Mouse (Mus musculus) mature B cell (primary cell): ENCODE data around the gene Cadm1.

ENCODE experiments used
- in situ Hi-C: fragments of 300-500 bp; cut with MboI; formaldehyde crosslinking; loops from 2 replicates; pipeline ENCODE4 v1.14.3; 2019

The Cadm1 gene

GRCm38 (mm10) chr9:47869661-47870060, 339.7 kb downstream of the Cadm1 start:
- in situ Hi-C loops = no loop called here

- in situ Hi-C loops = no loop called here
These were observed 346.7 kb downstream of the Cadm1 start for GRCm38 (mm10) chr9:47876557-47877206.

DNA sequence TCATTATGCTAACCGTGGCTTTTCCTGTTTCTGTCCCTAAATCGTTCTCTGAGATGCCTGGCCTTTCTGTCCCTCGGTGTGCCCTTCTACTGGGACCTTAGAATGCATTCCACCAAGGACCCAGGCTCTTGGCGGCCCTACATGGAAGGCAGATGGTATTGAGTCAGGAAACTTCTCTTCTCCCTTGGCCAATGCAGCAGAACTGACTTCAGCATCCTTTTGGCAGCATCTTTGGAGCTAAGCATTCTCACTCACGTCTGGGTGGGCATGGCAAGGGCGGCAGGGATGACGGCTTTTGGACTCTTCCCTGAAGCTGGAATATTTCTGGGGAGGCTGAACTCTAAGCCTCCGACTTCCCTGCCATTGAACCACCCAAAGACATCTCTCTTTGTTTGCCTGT, 350.2 kb downstream of the Cadm1 start:
- in situ Hi-C loops = no loop called here

GRCm38 (mm10) chr9:47882372-47882771, 352.4 kb downstream of the Cadm1 start:
- in situ Hi-C loops = no loop called here

GRCm38 (mm10) chr9:47891721-47892120, 361.7 kb downstream of the Cadm1 start:
- in situ Hi-C loops = no loop called here

GRCm38 (mm10) chr9:47892995-47893394, 363.0 kb downstream of the Cadm1 start:
- in situ Hi-C loops = no loop called here

DNA sequence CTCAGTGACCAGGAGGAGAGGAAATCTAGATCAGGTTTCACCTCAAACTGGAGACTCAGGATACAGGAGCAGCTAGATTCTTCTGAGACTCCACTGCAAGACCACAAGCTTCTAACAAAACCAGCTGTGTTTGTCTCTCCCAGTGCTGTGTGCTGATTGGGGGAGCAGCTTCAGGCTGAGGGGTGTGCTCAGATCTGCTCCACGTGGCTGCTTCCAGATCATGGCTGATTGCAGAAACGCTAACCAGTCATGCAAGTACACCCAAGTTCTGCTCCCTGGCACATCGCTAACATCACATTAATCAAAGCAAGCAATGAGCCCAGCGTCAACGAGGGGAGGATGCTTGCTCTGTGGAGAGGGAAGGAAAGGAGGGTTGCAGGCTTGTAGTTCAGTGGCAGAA, 364.1 kb downstream of the Cadm1 start:
- in situ Hi-C loops = no loop called here

GRCm38 (mm10) chr9:47894661-47895060, 364.7 kb downstream of the Cadm1 start:
- in situ Hi-C loops = no loop called here

DNA sequence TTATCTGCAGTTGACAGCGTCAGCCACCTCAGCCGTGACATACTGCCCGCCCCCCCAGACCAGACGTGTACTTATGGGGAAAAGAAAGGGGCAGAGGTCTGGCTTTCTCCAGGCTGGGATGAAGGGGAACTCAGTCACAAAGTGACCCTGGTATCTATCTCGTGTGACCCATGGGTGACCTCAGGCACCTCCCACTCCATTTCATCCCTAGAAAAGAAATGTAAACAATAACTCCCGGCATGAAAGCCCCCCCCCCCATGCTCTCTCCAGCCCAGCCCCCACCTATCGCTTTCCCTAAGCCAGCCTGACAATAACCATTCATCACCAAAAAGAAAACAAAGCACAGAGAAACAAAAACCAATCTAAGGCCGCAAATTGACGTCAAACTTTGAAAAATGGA, 365.1 kb downstream of the Cadm1 start:
- in situ Hi-C loops = no loop called here

- in situ Hi-C loops = no loop called here
These were observed 370.8 kb downstream of the Cadm1 start for GRCm38 (mm10) chr9:47900734-47901133.

DNA sequence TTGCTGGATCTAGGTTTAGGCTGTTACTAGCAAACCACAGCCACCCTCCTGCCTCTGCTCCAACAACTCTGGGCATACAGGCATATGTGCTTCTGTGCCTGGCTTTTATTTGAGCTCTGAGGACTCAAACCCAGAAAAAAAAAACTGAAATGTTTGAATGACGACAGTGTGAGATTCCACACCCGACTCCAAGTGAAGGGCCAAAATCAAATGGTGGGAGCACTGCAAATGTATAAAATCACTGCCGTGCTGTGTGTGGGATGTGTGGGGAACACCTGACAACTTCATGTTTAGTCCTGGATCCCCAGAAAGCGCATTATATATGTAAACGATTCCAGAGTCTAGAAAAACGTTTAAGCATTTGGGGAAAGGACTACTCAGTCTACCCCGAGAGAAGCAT, 373.7 kb downstream of the Cadm1 start:
- in situ Hi-C loops = no loop called here

GRCm38 (mm10) chr9:47904339-47904922, 374.5 kb downstream of the Cadm1 start:
- in situ Hi-C loops = no loop called here

- in situ Hi-C loops = no loop called here
These were observed 376.5 kb downstream of the Cadm1 start for GRCm38 (mm10) chr9:47906521-47906920.
